Mouse (Mus musculus) lung, embryonic 15.5 days (tissue): ENCODE data around the gene Hoxb6. TPM values are rescaled to one million over a fixed set of nuclear protein-coding genes. Genes with fewer than 3 reads are reported as not detected.

Source experiments
- ATAC-seq: fragments of 200-750 bp; cut with Nextera tagmentation; 2 replicates; pipeline ENCODE4 v1.8.0; 2017; ENCODE audit warnings: moderate number of reproducible peaks, borderline replicate concordance; ENCODE audit not compliant: low FRiP score, low TSS enrichment; ENCODE audit errors: extremely low read depth
- H3K27ac ChIP-seq: fragments of 300-500 bp; sonication (generic); 2 replicates; pipeline ENCODE4 v1.5.1; 2015; ENCODE audit warnings: moderate library complexity, mild to moderate bottlenecking, inconsistent platforms
- H3K27me3 ChIP-seq: fragments of 300-500 bp; sonication (generic); 2 replicates; pipeline ENCODE4 v1.6.1; 2015; ENCODE audit warnings: inconsistent platforms
- H3K36me3 ChIP-seq: fragments of 300-500 bp; sonication (generic); 2 replicates; pipeline ENCODE4 v1.6.1; 2015; ENCODE audit warnings: inconsistent platforms
- H3K4me1 ChIP-seq: fragments of 300-500 bp; sonication (generic); 2 replicates; pipeline ENCODE4 v1.6.1; 2015; ENCODE audit warnings: inconsistent platforms
- H3K4me2 ChIP-seq: fragments of 300-500 bp; sonication (generic); 2 replicates; pipeline ENCODE4 v1.6.1; 2015; ENCODE audit warnings: inconsistent platforms, mild to moderate bottlenecking, moderate library complexity
- H3K4me3 ChIP-seq: fragments of 300-500 bp; sonication (generic); 2 replicates; pipeline ENCODE4 v1.5.1; 2015; ENCODE audit warnings: mild to moderate bottlenecking, inconsistent platforms
- H3K9ac ChIP-seq: fragments of 300-500 bp; sonication (generic); 2 replicates; pipeline ENCODE4 v1.6.1; 2015; ENCODE audit warnings: inconsistent platforms
- H3K9me3 ChIP-seq: fragments of 300-500 bp; sonication (generic); 2 replicates; pipeline ENCODE4 v1.6.1; 2016; ENCODE audit warnings: inconsistent platforms
- WGBS: fragments of 180-500 bp; shearing (Covaris S2); methylation state at CpG from one replicate; pipeline ENCODE4 v1.1.7; 2015; 5-methylcytosine and 5-hydroxymethylcytosine counted together
- polyA plus RNA-seq: library from polyadenylated mRNA; unstranded; fragments of >200 nt; fragmentation: Nextera tagmentation; extraction: Ambion mirVana; gene quantifications from 2 replicates; pipeline ENCODE4 v1.2.1, GENCODE M21; 2015

Gene Hoxb6
- polyA plus RNA-seq, 1 experiment from 2014 or later: 15.2 TPM

DNA sequence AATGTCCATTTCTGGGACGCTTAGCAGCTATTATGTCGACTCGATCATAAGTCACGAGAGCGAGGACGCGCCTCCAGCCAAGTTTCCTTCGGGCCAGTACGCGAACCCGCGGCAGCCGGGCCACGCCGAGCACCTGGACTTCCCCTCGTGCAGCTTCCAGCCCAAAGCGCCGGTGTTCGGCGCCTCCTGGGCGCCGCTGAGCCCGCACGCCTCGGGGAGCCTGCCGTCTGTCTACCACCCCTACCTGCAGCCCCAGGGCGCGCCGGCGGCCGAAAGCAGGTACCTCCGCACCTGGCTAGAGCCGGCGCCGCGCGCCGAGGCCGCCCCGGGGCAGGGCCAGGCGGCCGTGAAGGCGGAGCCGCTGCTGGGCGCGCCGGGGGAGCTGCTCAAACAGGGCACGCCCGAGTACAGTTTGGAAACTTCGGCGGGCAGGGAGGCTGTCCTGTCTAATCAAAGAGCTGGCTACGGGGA lies 20.7 kb upstream of the Hoxb6 start:
- peaks cover 34% of the 10 kb centered on the region for H3K4me1 ChIP-seq
- no peak overlapping the region for H3K9ac ChIP-seq
- WGBS: under 1% methylated on average over 52 of the region's 52 CpGs

GRCm38 (mm10) chr11:96272024-96272921 lies 20.0 kb upstream of the Hoxb6 start:
- no peaks in the 10 kb centered on the region for H3K9me3 ChIP-seq
- peak overlapping the region; percentile 36 for H3K4me3 ChIP-seq
- peaks cover 99% of the 10 kb centered on the region for H3K27me3 ChIP-seq
- H3K27ac ChIP-seq: no peak overlapping the region
- ATAC-seq: no peak
- WGBS: under 1% methylated on average over 56 of the region's 58 CpGs
- peak overlapping the region; percentile 57 for H3K4me2 ChIP-seq
- H3K4me1 ChIP-seq: peaks cover 34% of the 10 kb centered on the region
- H3K9ac ChIP-seq: no peak overlapping the region
- no peaks in the 10 kb centered on the region for H3K36me3 ChIP-seq

More for the DNA sequence above, 20.7 kb upstream of the Hoxb6 start:
- H3K36me3 ChIP-seq: no peaks in the 10 kb centered on the region
- peak; percentile 60; the same call in 1 of the 2 replicates for ATAC-seq
- H3K27me3 ChIP-seq: peaks cover 99% of the 10 kb centered on the region
- no peaks in the 10 kb centered on the region for H3K9me3 ChIP-seq
- H3K27ac ChIP-seq: no peak overlapping the region
- H3K4me2 ChIP-seq: peak overlapping the region; percentile 57
- peak overlapping the region; percentile 36 for H3K4me3 ChIP-seq

DNA sequence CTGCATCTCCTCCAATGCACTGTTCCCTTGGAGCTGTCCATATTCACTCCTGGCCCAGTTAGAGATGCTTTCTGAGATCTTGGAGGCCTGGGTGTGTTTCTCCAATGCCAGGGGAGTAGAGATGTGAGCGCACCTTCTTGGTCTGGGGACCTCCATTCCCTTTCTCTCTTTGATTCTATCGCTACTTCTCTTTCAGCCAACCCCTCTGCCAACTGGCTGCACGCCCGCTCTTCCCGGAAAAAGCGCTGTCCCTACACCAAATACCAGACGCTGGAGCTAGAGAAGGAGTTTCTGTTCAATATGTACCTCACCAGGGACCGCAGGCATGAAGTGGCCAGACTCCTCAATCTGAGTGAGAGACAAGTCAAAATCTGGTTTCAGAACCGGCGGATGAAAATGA lies 17.8 kb upstream of the Hoxb6 start:
- H3K9ac ChIP-seq: no peak overlapping the region
- H3K4me1 ChIP-seq: peaks cover 33% of the 10 kb centered on the region
- no peaks in the 10 kb centered on the region for H3K9me3 ChIP-seq
- no peak overlapping the region for H3K27ac ChIP-seq
- no peak for ATAC-seq
- H3K27me3 ChIP-seq: peaks cover 99% of the 10 kb centered on the region
- H3K4me3 ChIP-seq: no peak overlapping the region
- H3K36me3 ChIP-seq: no peaks in the 10 kb centered on the region
- WGBS: 5% methylated on average over 10 of the region's 10 CpGs
- H3K4me2 ChIP-seq: no peak overlapping the region

GRCm38 (mm10) chr11:96275896-96276295 lies 16.4 kb upstream of the Hoxb6 start:
- no peaks in the 10 kb centered on the region for H3K9me3 ChIP-seq
- no peak overlapping the region for H3K4me2 ChIP-seq
- H3K27ac ChIP-seq: no peak overlapping the region
- H3K4me3 ChIP-seq: no peak overlapping the region
- H3K9ac ChIP-seq: no peak overlapping the region
- 8% methylated on average over 4 of the region's 4 CpGs for WGBS
- no peak for ATAC-seq
- H3K4me1 ChIP-seq: peaks cover 21% of the 10 kb centered on the region
- H3K27me3 ChIP-seq: peaks cover 99% of the 10 kb centered on the region
- H3K36me3 ChIP-seq: no peaks in the 10 kb centered on the region

- no peaks in the 10 kb centered on the region for H3K36me3 ChIP-seq
- ATAC-seq: no peak
- peak overlapping the region; percentile 23; the same call in 1 of the 2 replicates for H3K4me2 ChIP-seq
- H3K4me3 ChIP-seq: 0 out of 2 replicates have a peak overlapping the region, but pooled peaks have one; percentile 1
- no peaks in the 10 kb centered on the region for H3K9me3 ChIP-seq
- peaks cover 98% of the 10 kb centered on the region for H3K27me3 ChIP-seq
- peaks cover 6% of the 10 kb centered on the region for H3K4me1 ChIP-seq
- H3K27ac ChIP-seq: no peak overlapping the region
- no peak overlapping the region for H3K9ac ChIP-seq
- WGBS: 4% methylated on average over 35 of the region's 35 CpGs
Observed at GRCm38 (mm10) chr11:96277151-96278044, 14.9 kb upstream of the Hoxb6 start.

- peaks cover 98% of the 10 kb centered on the region for H3K27me3 ChIP-seq
- no peak overlapping the region for H3K27ac ChIP-seq
- H3K9me3 ChIP-seq: no peaks in the 10 kb centered on the region
- H3K36me3 ChIP-seq: no peaks in the 10 kb centered on the region
- peaks cover 6% of the 10 kb centered on the region; the same call in 1 of the 2 replicates for H3K4me1 ChIP-seq
- H3K9ac ChIP-seq: no peak overlapping the region
- no peak overlapping the region for H3K4me3 ChIP-seq
- no peak for ATAC-seq
- H3K4me2 ChIP-seq: no peak overlapping the region
- 19% methylated on average over 14 of the region's 14 CpGs for WGBS
Observed at GRCm38 (mm10) chr11:96278324-96278723, 14.0 kb upstream of the Hoxb6 start.

- Histone ChIP-seq H3K9me3 (no peaks in the 10 kb centered on the region), H3K4me1 (peaks cover 10% of the 10 kb centered on the region; the same call in 1 of the 2 replicates), H3K27ac (no peak overlapping the region), H3K27me3 (peaks cover 96% of the 10 kb centered on the region), H3K4me3 (no peak overlapping the region), H3K36me3 (no peaks in the 10 kb centered on the region), H3K9ac (no peak overlapping the region), H3K4me2 (no peak overlapping the region)
- WGBS: under 1% methylated on average over 9 of the region's 9 CpGs
- ATAC-seq: no peak
Observed at GRCm38 (mm10) chr11:96278773-96279172, 13.5 kb upstream of the Hoxb6 start.

DNA sequence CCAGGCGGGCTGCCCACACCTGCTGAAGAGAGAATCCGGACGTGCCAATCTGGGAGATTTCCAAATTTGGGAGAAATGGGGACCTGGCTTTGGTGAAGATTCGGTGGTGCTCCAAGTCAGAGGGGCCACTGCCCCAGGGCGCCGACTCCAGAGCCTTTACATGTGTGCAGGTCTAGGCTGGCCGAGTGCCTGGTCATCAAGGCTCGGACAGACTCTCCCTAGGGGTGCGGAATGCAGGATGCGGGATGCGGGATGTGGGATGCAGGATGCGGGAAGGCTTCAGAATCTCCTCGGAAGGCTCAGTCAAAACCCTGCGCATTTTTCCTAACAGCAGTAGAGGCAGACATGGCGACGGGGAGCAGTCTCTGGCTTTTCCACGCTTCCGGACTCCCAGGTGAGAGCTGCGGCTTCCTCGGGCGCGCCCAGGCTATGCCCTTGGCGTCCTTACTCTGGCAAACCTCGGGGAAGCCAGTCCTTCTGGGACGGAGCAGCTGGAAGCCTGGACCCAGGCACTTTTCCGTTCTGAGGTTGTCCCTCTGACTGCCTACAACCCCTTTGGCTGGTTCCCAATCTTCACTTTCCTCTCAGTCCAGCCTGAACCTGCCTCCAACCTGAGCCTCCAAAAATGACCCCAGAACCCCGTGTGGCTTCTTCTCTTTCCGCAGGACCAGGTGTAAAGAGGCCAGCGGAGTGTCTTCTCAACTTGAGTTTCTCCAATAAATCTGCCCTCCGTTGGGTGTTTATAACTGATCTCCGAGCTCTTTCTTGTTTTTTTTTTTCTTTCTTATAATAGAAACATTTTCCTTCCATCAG lies 12.6 kb upstream of the Hoxb6 start:
- ATAC-seq: no peak
- no peaks in the 10 kb centered on the region for H3K36me3 ChIP-seq
- 5% methylated on average over 31 of the region's 31 CpGs for whole genome bisulfite sequencing
- H3K4me2 ChIP-seq: no peak overlapping the region
- peaks cover 94% of the 10 kb centered on the region for H3K27me3 ChIP-seq
- no peaks in the 10 kb centered on the region for H3K9me3 ChIP-seq
- peaks cover 14% of the 10 kb centered on the region for H3K4me1 ChIP-seq
- no peak overlapping the region for H3K9ac ChIP-seq
- no peak overlapping the region for H3K27ac ChIP-seq
- 0 out of 2 replicates have a peak overlapping the region, but pooled peaks have one; percentile 0 for H3K4me3 ChIP-seq

DNA sequence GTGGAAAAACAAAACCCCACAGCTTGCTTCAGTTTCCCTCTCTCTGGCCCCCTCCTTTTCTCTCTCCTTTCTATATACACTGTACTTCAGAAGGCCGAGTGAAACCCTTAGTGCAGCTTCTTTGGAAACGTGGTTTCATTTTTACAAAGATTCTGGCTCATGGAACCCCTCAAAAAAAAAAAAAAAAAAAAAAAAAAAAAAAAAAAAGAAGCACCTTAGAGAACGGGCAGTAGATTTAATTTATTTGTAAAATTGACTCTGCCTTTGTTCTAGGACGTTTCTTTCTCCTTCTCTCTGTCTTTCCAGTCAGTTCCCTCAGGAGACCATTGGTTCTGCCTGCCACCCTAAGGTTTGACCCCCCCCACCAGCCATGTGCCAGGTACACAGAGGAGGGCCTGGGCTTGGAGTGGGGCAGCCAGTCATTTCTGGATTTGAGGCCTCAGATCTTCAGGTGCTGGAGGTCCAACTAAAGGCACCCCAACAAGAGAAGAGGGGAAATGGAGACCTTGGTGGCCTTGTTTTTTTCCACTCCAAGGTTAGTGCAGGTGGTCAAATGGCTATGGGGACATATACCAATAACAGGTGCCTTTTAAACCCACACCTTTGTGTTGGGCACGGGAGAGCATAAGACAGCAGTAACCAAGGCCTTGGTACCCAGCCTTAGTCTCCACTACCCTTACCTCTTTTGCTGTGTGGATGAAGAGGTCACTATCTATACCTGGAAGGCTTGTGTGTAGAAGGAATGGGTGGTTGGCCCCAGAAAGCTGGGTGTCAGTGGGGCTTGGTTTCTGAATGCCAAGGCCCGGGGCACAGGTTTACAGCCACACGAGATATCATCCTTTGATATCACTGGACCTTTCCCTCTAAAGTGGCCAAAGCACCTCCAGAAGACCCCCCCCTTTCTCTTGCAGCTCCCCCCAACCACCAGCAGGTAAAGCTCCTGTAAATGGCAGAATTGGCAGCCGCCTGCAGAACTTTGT lies 11.6 kb upstream of the Hoxb6 start:
- Histone ChIP-seq H3K27ac (no peak overlapping the region), H3K27me3 (peaks cover 92% of the 10 kb centered on the region), H3K9me3 (no peaks in the 10 kb centered on the region), H3K4me2 (no peak overlapping the region), H3K4me3 (no peak overlapping the region), H3K4me1 (peaks cover 16% of the 10 kb centered on the region), H3K36me3 (no peaks in the 10 kb centered on the region), H3K9ac (no peak overlapping the region)
- 17% methylated on average over 8 of the region's 8 CpGs for WGBS
- ATAC-seq: no peak

- peaks cover 92% of the 10 kb centered on the region for H3K27me3 ChIP-seq
- H3K4me1 ChIP-seq: peaks cover 16% of the 10 kb centered on the region
- H3K9me3 ChIP-seq: no peaks in the 10 kb centered on the region
- H3K27ac ChIP-seq: no peak overlapping the region
- H3K4me3 ChIP-seq: no peak overlapping the region
- no peak overlapping the region for H3K4me2 ChIP-seq
- H3K9ac ChIP-seq: no peak overlapping the region
- H3K36me3 ChIP-seq: no peaks in the 10 kb centered on the region
- no peak for ATAC-seq
- WGBS: 9% methylated on average over 18 of the region's 18 CpGs
Observed at GRCm38 (mm10) chr11:96281396-96281795, 10.9 kb upstream of the Hoxb6 start.
